Mouse (Mus musculus) heart, embryonic 10.5 days (tissue): ENCODE data around the gene Rpl19. TPM values are rescaled to one million over a fixed set of nuclear protein-coding genes. Genes with fewer than 3 reads are reported as not detected.

Source experiments
- DNase-seq: peaks from one replicate; pipeline ENCODE4 v3.0.0-alpha.2; 2017; ENCODE audit warnings: low spot score
- H3K27ac ChIP-seq: fragments of 300-500 bp; sonication (generic); 2 replicates; pipeline ENCODE4 v1.5.1; 2016; ENCODE audit warnings: mild to moderate bottlenecking
- H3K27me3 ChIP-seq: fragments of 300-500 bp; sonication (generic); 2 replicates; pipeline ENCODE4 v1.6.1; 2016; ENCODE audit warnings: mild to moderate bottlenecking; ENCODE audit not compliant: poor library complexity, insufficient read depth, severe bottlenecking
- H3K36me3 ChIP-seq: fragments of 300-500 bp; sonication (generic); 2 replicates; pipeline ENCODE4 v1.6.1; 2016; ENCODE audit warnings: mild to moderate bottlenecking, moderate library complexity
- H3K4me1 ChIP-seq: fragments of 300-500 bp; sonication (generic); 2 replicates; pipeline ENCODE4 v1.6.1; 2016; ENCODE audit warnings: mild to moderate bottlenecking
- H3K4me3 ChIP-seq: fragments of 300-500 bp; sonication (generic); 2 replicates; pipeline ENCODE4 v1.5.1; 2016; ENCODE audit warnings: mild to moderate bottlenecking, moderate library complexity
- H3K9me3 ChIP-seq: fragments of 300-500 bp; sonication (generic); 2 replicates; pipeline ENCODE4 v1.6.1; 2016; ENCODE audit warnings: mild to moderate bottlenecking, moderate library complexity
- WGBS: fragments of 180-500 bp; shearing (Covaris S2); methylation state at CpG from one replicate; pipeline ENCODE4 v1.1.7; 2016; 5-methylcytosine and 5-hydroxymethylcytosine counted together
- polyA plus RNA-seq: library from polyadenylated mRNA; unstranded; fragments of >200 nt; fragmentation: Nextera tagmentation; extraction: Ambion mirVana; gene quantifications from 2 replicates; pipeline ENCODE4 v1.2.1, GENCODE M21; 2016

Gene Rpl19
- polyA plus RNA-seq, result 867 and 1,011 TPM in 2 replicates

DNA sequence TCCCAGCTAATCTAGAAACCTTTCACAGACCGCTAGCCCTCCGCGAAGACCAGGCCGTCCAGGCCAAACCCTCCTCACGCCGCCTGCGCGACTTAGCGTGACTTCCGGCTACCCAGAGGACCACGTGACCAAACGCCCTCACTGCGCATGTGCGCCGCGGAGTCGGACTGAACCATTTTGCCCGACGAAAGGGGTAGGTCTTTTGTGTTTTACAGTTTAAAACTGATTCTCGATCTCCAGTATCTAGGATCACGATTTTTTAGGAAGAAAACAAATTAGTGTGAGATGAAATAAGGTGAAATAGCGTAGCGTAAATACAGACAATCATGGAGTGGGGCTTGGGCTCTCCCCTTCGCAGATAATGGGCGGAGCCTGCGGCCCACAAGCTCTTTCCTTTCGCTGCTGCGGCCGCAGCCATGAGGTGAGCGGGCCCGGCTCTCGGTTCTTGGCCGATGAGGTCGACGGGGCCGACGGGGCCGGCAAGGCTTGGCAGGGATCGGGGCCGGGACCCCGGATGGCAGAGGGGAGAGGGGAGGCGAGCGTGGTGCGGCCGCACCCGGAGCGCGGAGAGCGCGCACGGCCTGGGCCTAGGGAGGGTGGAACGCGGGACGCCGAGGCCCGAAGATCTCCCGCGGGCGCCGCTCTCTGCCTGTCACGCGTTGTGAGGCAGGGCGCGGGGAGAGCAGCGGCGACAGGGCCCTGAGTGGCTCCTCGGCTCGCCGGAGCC, at the start of gene Rpl19:
TSS of gene Rpl19 (plus strand) at position 141 of the 727 bp plus-strand sequence.
- Histone ChIP-seq H3K4me3 (peak within 1 kb of the TSS; percentile 100), H3K4me1 (peaks cover 28% of the 10 kb centered on the region), H3K27ac (peak within 1 kb of the TSS; percentile 100), H3K27me3 (no peaks in the 10 kb centered on the region), H3K36me3 (peaks cover 36% of the 10 kb centered on the region), H3K9me3 (no peaks in the 10 kb centered on the region)
- WGBS, result under 1% methylated on average over 69 of the region's 69 CpGs
- DNase-seq, result peak; percentile 94

DNA sequence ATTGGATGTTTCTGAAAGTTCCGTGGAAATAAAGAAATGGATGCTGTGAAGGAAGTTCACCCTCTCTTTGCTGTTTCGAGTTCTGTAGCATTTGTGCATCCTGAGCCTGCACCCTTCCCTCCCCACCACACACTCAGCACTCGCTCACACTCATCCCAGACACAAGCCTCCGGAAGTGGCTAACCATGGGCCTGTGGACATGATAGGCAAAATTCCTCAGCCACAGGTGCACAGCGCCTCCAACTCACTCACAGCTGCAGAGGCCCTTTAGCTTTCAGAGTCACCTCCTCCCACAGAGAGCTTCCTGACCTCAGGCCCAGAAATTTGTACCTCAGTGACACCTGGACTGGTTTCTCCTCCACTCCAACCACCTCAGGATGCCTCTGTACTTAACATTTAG, 48.7 kb upstream of the Rpl19 start:
- 63% methylated on average over 5 of the region's 5 CpGs for WGBS
- Histone ChIP-seq H3K27me3 (peaks cover 44% of the 10 kb centered on the region), H3K36me3 (no peaks in the 10 kb centered on the region), H3K9me3 (no peaks in the 10 kb centered on the region), H3K27ac (no peak overlapping the region), H3K4me1 (0 out of 2 replicates have a peak, but pooled peaks cover 7% of the 10 kb centered on the region), H3K4me3 (no peak overlapping the region)
- no peak for DNase-seq

DNA sequence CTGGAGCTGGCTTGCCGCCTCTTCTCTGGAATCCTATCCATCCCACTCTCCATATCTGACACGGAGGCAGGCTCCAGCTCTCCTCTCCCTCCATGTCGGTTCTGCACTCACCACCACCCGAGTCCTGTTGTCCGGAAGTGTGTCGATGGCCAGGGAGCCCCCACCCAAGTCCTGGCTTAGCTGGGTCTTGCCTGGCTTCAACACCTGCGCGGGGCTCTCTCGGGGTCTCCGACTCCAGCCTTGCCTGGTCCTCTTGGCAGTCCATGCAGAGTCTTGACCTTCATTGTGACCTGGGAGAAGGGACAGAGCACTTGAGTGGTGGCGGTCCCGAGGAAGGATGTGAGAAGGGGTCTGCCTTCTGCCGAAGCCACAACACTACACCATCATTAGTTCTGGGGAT, 48.1 kb upstream of the Rpl19 start:
- peaks cover 50% of the 10 kb centered on the region for H3K27me3 ChIP-seq
- no peak overlapping the region for H3K4me3 ChIP-seq
- WGBS, result 79% methylated on average over 13 of the region's 13 CpGs
- H3K9me3 ChIP-seq, result no peaks in the 10 kb centered on the region
- 0 out of 2 replicates have a peak, but pooled peaks cover 7% of the 10 kb centered on the region for H3K4me1 ChIP-seq
- H3K27ac ChIP-seq, result no peak overlapping the region
- no peaks in the 10 kb centered on the region for H3K36me3 ChIP-seq
- DNase-seq, result no peak

DNA sequence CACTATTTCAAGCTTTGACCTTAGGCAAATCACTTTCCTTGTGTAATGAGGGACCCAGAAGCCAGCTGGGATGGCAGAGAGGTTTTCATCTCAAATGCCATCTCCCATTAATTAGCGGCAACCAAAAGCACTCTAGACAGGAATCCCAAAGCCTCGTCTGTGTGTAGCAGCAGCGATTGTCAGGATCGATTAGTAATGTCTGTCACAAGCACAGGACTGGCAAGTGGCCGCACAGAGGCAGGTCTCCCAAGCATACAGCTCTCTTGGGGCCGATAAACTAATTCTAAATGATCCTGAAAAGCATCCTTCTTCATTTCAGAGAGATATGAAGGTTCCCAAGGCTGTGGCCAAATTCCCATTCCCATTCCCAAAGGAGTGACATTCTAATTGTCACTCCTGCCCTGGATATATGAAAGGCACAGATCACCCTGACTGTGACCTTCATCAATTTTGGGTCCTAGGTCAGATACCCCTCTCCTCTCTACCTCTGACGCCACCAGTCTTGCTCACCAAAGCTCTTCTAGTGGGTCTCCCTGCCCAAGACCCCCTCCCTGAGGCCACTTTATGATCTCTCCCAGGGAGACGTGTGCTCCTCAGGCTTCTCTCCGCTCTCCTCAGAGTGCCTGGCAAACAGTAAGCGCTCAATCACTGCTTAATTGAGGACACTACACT, 46.5 kb upstream of the Rpl19 start:
- Histone ChIP-seq H3K27ac (no peak overlapping the region), H3K27me3 (peaks cover 66% of the 10 kb centered on the region), H3K36me3 (no peaks in the 10 kb centered on the region), H3K4me1 (0 out of 2 replicates have a peak, but pooled peaks cover 7% of the 10 kb centered on the region), H3K9me3 (no peaks in the 10 kb centered on the region), H3K4me3 (no peak overlapping the region)
- 65% methylated on average over 10 of the region's 10 CpGs for WGBS
- DNase-seq, result no peak

DNA sequence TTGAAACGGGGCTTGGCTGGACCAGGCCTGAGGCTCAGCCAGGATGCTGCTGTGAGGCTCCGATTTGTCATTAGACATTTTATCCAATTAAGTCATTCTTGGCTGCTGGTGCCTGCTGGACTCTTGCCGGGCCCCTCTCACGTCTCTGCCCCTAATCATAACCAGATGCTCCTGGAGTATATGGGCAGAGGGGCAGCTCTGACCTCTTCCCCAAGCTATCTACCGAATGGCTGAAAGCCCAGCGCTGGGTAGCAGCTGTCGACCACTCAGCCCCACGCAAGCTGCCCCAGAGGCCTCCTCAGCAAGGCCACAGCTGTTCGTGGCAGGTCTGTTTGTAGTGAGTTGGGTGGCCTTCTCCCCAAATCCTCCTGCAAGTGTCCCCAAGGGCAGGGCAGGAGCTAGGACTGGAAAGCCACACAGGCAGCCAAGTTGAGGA, 46.0 kb upstream of the Rpl19 start:
- 0 out of 2 replicates have a peak, but pooled peaks cover 7% of the 10 kb centered on the region for H3K4me1 ChIP-seq
- H3K27me3 ChIP-seq, result peaks cover 69% of the 10 kb centered on the region
- no peak overlapping the region for H3K4me3 ChIP-seq
- H3K27ac ChIP-seq, result no peak overlapping the region
- 61% methylated on average over 9 of the region's 9 CpGs for WGBS
- H3K9me3 ChIP-seq, result no peaks in the 10 kb centered on the region
- no peaks in the 10 kb centered on the region for H3K36me3 ChIP-seq
- DNase-seq, result no peak

DNA sequence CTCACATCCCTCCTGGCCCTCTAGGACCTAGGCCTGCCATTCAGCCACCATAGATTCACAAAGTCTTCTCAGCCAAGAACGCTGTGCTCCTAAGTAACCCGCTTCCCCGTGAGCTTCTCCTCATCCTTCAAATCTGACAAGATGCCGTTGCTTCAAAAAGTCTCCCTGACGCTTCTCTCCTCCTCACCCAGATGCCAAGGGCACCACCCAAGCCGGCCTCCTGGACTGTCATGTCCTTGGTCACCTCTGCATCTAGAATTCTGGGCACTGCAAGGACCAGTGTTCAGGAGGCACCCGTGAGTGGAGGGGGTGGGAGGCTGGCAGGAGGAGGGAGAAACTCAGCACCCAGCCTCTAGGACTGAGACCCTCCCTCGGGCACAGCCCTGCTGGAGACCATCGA, 43.8 kb upstream of the Rpl19 start:
- Histone ChIP-seq H3K27me3 (peaks cover 75% of the 10 kb centered on the region), H3K4me3 (no peak overlapping the region), H3K36me3 (no peaks in the 10 kb centered on the region), H3K4me1 (peaks cover 22% of the 10 kb centered on the region), H3K27ac (no peak overlapping the region), H3K9me3 (no peaks in the 10 kb centered on the region)
- no peak for DNase-seq
- 84% methylated on average over 9 of the region's 9 CpGs for WGBS

DNA sequence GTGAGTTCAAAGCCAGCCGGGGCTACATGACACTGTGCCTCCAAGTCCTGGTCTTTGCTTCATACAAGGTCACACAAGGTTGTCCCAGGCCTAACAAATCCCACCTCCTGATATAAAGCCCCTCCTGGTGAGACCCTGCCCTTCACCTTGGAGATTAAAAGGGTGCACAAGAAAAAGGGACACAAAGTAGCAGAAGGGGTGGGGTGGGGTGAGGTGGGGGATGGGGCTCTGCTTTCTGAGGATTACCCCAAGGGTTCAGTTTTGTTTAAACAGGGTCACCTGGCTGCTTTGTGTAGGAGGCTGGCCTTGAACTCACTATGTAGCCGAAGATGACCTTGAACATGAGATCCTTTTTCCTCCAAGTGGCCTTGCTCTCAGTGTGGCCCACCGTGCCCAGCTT, 43.0 kb upstream of the Rpl19 start:
- H3K27ac ChIP-seq, result no peak overlapping the region

DNA sequence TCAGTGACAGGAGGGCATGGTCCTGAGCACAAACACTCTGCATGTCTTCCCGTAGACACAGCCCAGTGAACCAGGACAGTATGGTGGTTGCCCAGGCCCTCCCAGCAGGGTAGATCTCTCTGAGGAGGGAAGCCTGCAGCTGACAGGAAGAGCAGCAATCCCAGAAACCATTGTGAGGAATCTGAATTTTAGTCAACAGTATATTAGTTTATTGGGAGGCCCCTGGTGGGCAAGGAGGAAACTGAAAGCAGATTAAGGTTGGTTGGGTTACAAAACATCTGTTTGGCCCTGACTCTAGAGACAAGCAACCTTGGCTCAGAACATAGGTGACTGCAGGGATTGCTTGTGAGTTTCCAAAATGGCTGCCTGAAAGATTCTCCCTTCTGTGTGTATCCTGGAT, 42.5 kb upstream of the Rpl19 start:
- H3K4me3 ChIP-seq, result no peak overlapping the region
- H3K27me3 ChIP-seq, result peaks cover 66% of the 10 kb centered on the region
- peaks cover 22% of the 10 kb centered on the region for H3K4me1 ChIP-seq
- H3K36me3 ChIP-seq, result no peaks in the 10 kb centered on the region
- DNase-seq, result no peak
- WGBS, result 75% methylated on average over 1 of the region's 1 CpGs
- H3K9me3 ChIP-seq, result no peaks in the 10 kb centered on the region
- H3K27ac ChIP-seq, result no peak overlapping the region

More for the DNA sequence above, 43.0 kb upstream of the Rpl19 start:
- peaks cover 67% of the 10 kb centered on the region for H3K27me3 ChIP-seq
- H3K4me3 ChIP-seq, result no peak overlapping the region
- H3K36me3 ChIP-seq, result no peaks in the 10 kb centered on the region
- WGBS, result 92% methylated on average over 3 of the region's 3 CpGs
- peaks cover 22% of the 10 kb centered on the region for H3K4me1 ChIP-seq
- no peak for DNase-seq
- H3K9me3 ChIP-seq, result no peaks in the 10 kb centered on the region

DNA sequence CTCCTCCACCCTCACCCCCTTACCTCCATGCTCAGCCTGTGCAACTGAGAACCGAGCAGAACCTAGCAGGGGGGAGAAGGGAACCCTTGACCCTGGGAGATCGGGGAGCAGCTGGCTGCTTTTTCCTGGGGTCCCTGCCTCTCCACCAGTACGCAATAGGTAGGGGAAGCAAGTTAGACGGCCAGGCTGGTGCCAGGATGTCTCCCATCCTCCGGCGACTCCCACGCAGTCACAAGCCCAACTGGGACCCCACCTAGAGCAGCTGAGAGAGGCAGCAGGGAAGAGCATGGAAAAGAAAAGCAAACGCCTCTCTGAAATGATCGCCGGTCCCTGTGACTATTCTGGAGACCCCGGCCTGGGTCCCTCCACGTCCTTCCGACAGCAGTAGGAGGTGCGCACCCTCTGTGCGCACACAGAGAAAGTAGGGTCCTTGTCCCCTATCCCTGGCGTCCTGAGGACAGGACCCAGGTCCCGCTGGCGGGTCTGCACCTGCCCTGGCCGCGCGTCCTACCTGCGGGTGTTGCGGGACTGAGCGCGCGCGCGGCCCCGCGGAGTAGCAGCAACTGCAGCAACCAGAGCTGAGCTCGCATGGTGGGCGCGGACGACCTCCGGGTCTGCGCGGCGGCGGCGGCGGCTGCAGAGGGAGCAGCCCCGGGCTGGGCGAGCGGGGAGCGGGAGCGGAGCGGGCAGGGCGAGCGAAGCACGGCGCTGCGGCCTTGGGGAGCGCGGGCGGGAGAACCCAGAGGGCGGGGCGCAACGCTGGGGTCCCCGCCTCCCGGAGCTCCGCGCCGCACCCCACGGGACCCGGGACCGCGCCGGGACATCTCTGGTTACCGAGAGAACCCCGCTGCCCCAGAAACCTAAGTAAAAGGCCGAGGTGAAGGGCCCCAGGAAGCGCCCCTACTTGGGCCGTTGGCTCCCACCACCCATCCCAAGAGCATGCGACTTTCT, 40.5 kb upstream of the Rpl19 start, which contains the start of gene Plxdc1:
TSS of gene Plxdc1 (minus strand) at position 718 of the 951 bp plus-strand sequence.
- H3K27ac ChIP-seq, result peak within 1 kb of the TSS; percentile 69
- H3K4me1 ChIP-seq, result peaks cover 33% of the 10 kb centered on the region
- no peak for DNase-seq
- no peaks in the 10 kb centered on the region for H3K9me3 ChIP-seq
- H3K4me3 ChIP-seq, result peak within 1 kb of the TSS; percentile 94
- peaks cover 61% of the 10 kb centered on the region for H3K27me3 ChIP-seq
- WGBS, result 2% methylated on average over 69 of the region's 74 CpGs
- no peaks in the 10 kb centered on the region for H3K36me3 ChIP-seq

DNA sequence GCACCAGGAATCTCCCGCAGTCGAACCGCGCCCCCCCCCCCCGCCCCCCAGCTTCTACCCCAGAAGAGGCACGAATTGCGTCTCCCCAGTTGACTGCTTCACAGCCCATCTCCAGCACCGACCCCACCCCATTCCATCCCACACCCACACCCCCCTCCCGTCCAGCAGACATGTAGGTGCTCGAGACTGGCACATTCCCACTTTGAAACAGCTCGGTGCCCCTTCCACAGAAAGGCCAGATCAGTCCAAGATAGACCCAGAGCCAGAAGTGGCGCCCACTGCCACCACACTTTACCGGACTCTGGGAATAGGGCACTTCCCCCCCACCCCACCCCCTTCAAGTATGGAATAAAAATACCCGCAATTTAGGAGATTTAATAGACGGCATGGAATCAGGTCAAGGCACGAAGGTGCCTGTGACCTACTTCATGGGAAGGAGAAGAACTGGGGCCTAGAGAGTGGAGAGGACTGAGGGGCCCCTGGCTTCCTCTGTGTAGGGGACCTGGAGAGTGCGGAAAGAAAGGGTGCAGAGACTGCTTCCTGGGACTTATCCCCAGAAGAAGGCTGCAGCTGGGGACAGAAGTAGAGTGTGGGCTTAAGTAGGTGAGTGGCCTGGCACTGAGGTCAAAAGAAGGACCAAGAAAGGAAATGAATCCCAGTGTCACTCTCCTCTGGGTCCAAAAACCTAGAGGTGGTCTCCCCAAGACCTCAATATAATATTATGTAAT, 39.6 kb upstream of the Rpl19 start:
- no peak for DNase-seq
- Histone ChIP-seq H3K4me3 (peak overlapping the region; percentile 94), H3K27ac (peak overlapping the region; percentile 69; the same call in 1 of the 2 replicates), H3K27me3 (peaks cover 58% of the 10 kb centered on the region), H3K9me3 (no peaks in the 10 kb centered on the region), H3K4me1 (peaks cover 33% of the 10 kb centered on the region), H3K36me3 (no peaks in the 10 kb centered on the region)
- 26% methylated on average over 17 of the region's 17 CpGs for WGBS

DNA sequence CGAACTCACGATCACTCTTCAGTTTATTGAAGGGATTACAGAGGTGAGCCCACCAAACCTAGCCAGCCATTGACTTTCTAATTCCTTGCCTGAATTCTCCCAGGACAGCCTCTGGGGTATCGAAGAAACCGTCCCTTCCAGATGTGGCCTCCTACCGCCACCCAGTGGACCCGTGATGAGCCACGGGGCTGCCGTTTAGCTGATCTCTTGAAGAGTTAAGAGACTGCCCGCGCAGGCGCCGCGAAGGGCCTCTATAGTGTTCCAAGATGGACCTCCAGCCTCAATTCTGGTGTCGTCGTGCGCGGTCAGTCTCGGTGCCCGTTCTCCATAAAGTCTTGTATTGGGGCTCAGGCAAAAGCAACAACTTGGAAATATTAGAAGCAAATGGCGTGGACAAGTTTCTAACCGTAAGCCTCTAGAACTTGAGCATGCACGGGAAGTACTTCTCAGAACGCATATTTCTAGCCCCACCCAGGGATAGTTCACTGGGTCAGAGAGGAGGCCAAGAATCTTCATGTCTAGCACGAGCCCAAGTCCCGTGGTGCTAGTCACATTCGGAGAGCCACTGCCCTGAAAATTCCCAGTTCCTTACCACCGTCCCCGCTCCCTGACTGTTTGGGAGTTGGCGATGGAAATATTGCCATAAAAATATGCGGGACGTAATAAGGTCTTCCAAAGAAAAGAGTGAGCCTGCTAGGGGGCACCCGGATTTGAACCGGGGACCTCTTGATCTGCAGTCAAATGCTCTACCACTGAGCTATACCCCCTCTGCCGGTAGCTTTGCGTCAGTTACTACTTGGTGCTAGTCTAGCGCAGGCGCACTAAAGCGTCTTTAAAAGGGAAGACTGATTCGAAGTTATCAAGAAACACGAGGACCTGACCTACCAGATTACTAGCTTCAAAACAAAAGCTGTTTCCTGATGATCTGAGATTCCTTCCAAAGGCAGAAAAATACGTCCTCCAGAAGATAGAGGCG, 38.7 kb upstream of the Rpl19 start:
- Histone ChIP-seq H3K36me3 (no peaks in the 10 kb centered on the region), H3K27ac (peak overlapping the region; percentile 90), H3K4me3 (peak overlapping the region; percentile 94), H3K27me3 (peaks cover 62% of the 10 kb centered on the region), H3K4me1 (peaks cover 33% of the 10 kb centered on the region), H3K9me3 (no peaks in the 10 kb centered on the region)
- WGBS, result under 1% methylated on average over 42 of the region's 42 CpGs
- peak; percentile 97 for DNase-seq
